Mouse (Mus musculus): ENCODE results near the gene Irf2bp1.

DNA sequence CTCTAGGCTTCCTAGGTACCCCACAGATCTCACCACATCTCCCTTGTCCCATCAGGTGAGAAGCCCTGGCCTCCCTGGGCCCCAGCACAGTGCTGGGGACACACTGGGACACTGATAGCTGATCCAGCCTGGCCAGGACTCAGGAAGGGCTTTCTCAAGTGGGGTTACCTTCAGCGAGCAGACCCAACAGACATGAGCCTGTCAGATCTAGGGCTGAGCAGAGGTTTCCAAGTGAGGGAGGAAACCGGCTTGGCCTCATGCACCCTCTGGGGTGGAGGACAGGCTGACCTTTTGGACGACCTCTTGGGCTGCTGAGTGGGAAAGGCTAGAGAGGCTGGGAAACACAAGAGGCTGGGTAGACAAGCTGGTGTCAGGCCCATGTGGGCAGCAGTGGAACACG is 47.3 kb downstream of the Irf2bp1 start:
- TF ChIP-seq CTCF (IDR thresholded peaks at IDR 0.05; ENCODE audit: low read depth) (no peak), EP300 (optimal IDR thresholded peaks at IDR 0.05) (no peak)
